ENCODE assay signal across 24 mouse cellular contexts in the genomic region with DNA sequence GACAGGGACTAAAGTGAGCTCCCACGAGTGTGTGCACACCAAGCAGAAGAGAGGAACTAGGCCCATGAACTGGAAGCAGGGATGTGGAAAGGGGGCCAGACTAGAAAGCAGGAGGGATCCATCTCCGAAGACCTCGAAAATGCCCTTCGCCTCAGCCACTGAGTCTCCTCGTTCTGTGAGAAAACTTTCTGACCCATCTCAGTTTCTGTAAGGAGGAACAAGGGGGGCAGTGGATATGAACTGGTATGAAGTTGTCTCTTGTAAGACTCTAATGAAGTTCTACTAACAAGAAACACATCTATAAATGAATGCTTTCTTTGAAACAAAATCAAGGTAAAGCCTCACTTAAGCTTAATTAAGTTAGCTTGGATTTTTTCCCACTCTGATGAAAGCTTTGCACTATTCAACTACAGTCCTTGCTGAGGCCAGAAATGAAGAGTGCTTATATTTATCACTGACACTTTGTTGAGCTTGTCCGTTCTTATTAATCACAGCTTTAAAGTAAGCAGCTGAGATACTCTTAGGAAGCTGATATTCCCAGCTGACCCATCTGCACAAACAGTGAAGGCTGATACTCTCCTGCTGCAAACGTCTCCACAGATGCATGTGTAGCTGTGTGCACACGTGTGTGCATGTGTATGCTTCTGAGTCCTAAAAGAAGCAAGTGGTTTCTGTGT.
"Had no signal": no experiment of that assay in that cellular context is flagged by ENCODE, and none has a peak within 500 bp of the region (broad histone marks: within the 10 kb centered on the region; RNA-seq: fewer than 3 reads in every experiment).

No protein-coding gene starts in this region.

- H3K27me3 ChIP-seq: heart, embryonic 12.5 days; hindbrain, embryonic 12.5 days had no signal

- H3K9ac ChIP-seq: heart, embryonic 12.5 days; hindbrain, embryonic 12.5 days; hindbrain, embryonic 14.5 days; limb, embryonic 12.5 days had no signal

- H3K4me3 ChIP-seq: gastrocnemius, adult 2 months; heart, embryonic 10.5 days; heart, embryonic 12.5 days; hindbrain, embryonic 10.5 days; hindbrain, embryonic 12.5 days; layer of hippocampus, adult 2 months; left cerebral cortex, adult 2 months; limb, embryonic 10.5 days; limb, embryonic 12.5 days had no signal

- H3K36me3 ChIP-seq: heart, embryonic 10.5 days; heart, embryonic 12.5 days; hindbrain, embryonic 10.5 days; hindbrain, embryonic 12.5 days; limb, embryonic 10.5 days; limb, embryonic 12.5 days had no signal

- H3K27ac ChIP-seq: gastrocnemius, adult 2 months; heart, embryonic 10.5 days; hindbrain, embryonic 10.5 days; hindbrain, embryonic 12.5 days; hindbrain, embryonic 14.5 days; layer of hippocampus, adult 2 months; left cerebral cortex, adult 2 months; limb, embryonic 10.5 days; limb, embryonic 12.5 days had no signal

- H3K4me2 ChIP-seq: heart, embryonic 12.5 days; hindbrain, embryonic 12.5 days; hindbrain, embryonic 14.5 days; limb, embryonic 12.5 days had no signal

- DNase-seq: gastrocnemius, adult 2 months; gastrocnemius, postnatal 10 days; gastrocnemius, postnatal 25 days; heart, adult 18-20 months; heart, postnatal 10 days; heart, postnatal 4 days; kidney, adult 2 months; kidney, adult 9 months; kidney, postnatal 10 days; kidney, postnatal 25 days; kidney, postnatal 4 days; liver had no signal

- H3K4me1 ChIP-seq: heart, embryonic 10.5 days; hindbrain, embryonic 10.5 days; hindbrain, embryonic 12.5 days; limb, embryonic 10.5 days; limb, embryonic 12.5 days had no signal

- H3K9me3 ChIP-seq: heart, embryonic 10.5 days; heart, embryonic 12.5 days; hindbrain, embryonic 10.5 days; hindbrain, embryonic 12.5 days; limb, embryonic 10.5 days; limb, embryonic 12.5 days had no signal

- ATAC-seq: hindbrain, embryonic 16.5 days; inflammation-experienced regulatory T-cells, adult 6 months; intestine, postnatal 0 days had no signal
